Mouse (Mus musculus): ENCODE results near the gene Gab2. TPM values are rescaled to one million over a fixed set of nuclear protein-coding genes. Genes with fewer than 3 reads are reported as not detected.

Gene Gab2
- polyA plus RNA-seq, 1 experiment: 44.7 TPM

- H3K27ac ChIP-seq (ENCODE audit: insufficient read depth, low read depth, low read length): no peak overlapping the region
- TF ChIP-seq POLR2A (IDR thresholded peaks at IDR 0.05; ENCODE audit: borderline replicate concordance, low read depth, low read length) (no peak), CTCF (IDR thresholded peaks at IDR 0.05; ENCODE audit: low read depth, low read length) (no peak)
- H3K4me3 ChIP-seq (ENCODE audit: insufficient read depth, low read length): no peak overlapping the region
Observed at GRCm38 (mm10) chr7:97325156-97325985, 244.0 kb downstream of the Gab2 start.

DNA sequence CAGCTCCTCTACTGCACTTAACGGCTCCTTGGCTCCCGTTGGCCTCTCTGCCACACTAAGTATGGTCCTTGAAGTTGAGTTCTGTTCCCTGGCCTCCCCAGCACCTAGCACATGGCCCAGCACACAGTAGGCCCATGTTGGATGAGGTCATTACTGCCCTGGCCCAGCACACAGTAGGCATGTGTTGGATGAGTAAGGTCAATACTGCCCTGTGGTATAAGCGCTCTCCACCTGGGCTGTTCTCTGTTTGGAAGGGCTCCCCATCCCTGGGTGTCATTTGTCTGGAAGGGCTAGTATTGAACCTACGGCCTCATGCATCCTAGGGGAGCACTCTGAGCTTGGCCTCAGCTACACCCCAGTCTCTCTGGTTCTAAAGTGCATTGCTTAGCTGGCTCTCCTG lies 246.0 kb downstream of the Gab2 start:
- no peak for TF ChIP-seq POLR2A (IDR thresholded peaks at IDR 0.05; ENCODE audit: borderline replicate concordance, low read depth, low read length)
- TF ChIP-seq CTCF (IDR thresholded peaks at IDR 0.05; ENCODE audit: low read depth, low read length): no peak
- Histone ChIP-seq H3K4me1 (ENCODE audit: control insufficient read depth, insufficient read depth, low read length) (peaks cover 7% of the 10 kb centered on the region), H3K4me3 (ENCODE audit: insufficient read depth, low read length) (no peak overlapping the region), H3K27ac (ENCODE audit: insufficient read depth, low read depth, low read length) (no peak overlapping the region)

More at GRCm38 (mm10) chr7:97325156-97325985, 244.0 kb downstream of the Gab2 start:
- H3K4me1 ChIP-seq (ENCODE audit: control insufficient read depth, insufficient read depth, low read length): no peaks in the 10 kb centered on the region; the same call in none of the 2 replicates

- Histone ChIP-seq H3K4me3 (ENCODE audit: insufficient read depth, low read length) (no peak overlapping the region), H3K27ac (ENCODE audit: insufficient read depth, low read depth, low read length) (no peak overlapping the region), H3K4me1 (ENCODE audit: control insufficient read depth, insufficient read depth, low read length) (peaks cover 19% of the 10 kb centered on the region)
- no peak for TF ChIP-seq POLR2A (IDR thresholded peaks at IDR 0.05; ENCODE audit: borderline replicate concordance, low read depth, low read length)
- no peak for TF ChIP-seq CTCF (IDR thresholded peaks at IDR 0.05; ENCODE audit: low read depth, low read length)
Observed at GRCm38 (mm10) chr7:97328891-97329588, 247.7 kb downstream of the Gab2 start.

GRCm38 (mm10) chr7:97329676-97330075 lies 248.3 kb downstream of the Gab2 start:
- TF ChIP-seq CTCF (IDR thresholded peaks at IDR 0.05; ENCODE audit: low read depth, low read length) (no peak), POLR2A (IDR thresholded peaks at IDR 0.05; ENCODE audit: borderline replicate concordance, low read depth, low read length) (no peak)
- H3K4me3 ChIP-seq (ENCODE audit: insufficient read depth, low read length): no peak overlapping the region
- peaks cover 24% of the 10 kb centered on the region for H3K4me1 ChIP-seq (ENCODE audit: control insufficient read depth, insufficient read depth, low read length)
- H3K27ac ChIP-seq (ENCODE audit: insufficient read depth, low read depth, low read length): no peak overlapping the region

DNA sequence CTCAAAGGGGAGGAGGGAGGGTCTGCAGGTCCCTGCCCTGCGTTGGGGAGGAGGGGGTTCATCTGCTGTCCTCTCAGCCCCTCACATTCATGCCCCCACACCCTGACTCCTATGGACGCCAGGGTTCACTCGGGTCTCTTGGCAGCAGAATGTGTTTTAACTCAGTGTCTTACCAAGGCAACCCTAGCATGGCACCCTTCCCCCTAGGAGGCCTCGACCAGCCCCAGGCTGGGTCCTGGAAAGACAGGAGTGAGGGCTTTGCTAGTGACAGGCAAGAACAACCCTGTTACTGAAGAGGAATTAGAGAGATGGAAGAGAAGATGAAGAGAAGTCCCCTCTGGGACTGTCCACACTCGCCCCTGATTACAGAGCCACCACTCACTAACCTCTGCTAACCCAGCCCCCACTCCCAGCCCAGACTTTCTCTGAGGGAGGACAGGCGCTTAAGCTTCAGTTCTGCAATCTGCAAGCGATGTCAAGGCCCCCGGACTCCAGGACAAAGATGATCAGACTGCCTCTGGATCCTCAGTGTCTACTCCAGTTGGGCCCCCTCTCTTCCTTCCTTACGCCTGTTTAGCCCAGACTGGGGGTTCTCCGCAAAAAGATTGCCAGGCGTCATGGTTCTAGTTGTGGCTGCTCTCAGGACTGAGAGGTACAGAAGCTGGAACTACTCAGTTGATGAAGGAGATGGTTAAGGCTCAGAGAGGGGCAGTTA lies 249.7 kb downstream of the Gab2 start:
- Histone ChIP-seq H3K4me1 (ENCODE audit: control insufficient read depth, insufficient read depth, low read length) (peaks cover 34% of the 10 kb centered on the region), H3K4me3 (ENCODE audit: insufficient read depth, low read length) (peak overlapping the region; percentile 93), H3K27ac (ENCODE audit: insufficient read depth, low read depth, low read length) (no peak overlapping the region)
- TF ChIP-seq POLR2A (IDR thresholded peaks at IDR 0.05; ENCODE audit: borderline replicate concordance, low read depth, low read length) (no peak), CTCF (IDR thresholded peaks at IDR 0.05; ENCODE audit: low read depth, low read length) (no peak)

DNA sequence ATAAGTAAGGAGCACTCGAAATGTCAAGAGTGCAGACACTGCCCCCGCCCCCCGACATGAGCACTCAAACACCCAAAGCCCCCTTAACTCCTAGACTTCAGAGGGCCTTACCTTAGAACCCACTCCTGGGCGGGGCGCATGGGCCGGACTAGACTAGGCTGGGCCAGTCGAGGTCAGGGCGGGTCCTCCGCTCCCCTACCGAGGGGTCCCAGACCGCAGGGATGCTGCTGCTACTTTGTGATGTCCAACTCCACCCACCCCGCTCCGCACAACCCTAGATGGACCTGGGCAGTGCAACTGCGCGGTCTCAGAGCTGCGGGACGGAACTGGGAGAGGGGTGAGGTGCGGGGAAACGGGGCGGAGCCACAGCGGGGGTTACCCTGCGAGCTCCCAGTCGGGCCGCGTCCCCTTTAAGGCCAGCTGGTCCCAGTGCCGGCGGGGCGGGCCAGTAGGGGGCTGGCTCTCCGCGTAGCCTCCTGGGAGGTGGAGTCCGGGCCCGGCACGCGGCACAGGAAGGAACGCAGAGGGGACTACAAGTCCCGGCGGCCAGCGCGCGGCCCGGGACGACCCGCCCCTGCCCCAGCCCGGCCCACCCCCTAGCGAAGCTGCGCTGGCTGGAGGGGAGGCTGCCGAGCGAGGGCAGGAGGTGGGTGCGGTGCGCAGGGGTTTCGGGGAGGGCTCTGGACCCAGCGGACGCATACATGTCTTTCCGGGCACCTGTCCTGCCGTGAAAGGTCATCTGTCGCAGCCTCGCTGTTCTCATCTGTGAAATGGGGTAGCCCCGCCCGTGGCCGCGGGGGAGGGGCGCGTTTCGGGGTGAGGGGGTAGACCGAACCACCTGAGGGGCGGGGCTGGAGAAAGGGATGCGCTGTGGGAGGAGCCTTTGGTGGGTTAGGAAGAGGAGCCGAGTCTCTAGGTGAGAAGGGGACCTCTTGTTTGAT lies 250.6 kb downstream of the Gab2 start, which contains the start of the genes Usp35 and Kctd21:
Usp35 (minus strand) TSS at position 295 of the 941 bp plus-strand sequence.
Kctd21 (plus strand) TSS at position 602 of the 941 bp plus-strand sequence.
- peak within 1 kb of the TSS; percentile 39 for H3K27ac ChIP-seq (ENCODE audit: insufficient read depth, low read depth, low read length)
- peaks cover 42% of the 10 kb centered on the region for H3K4me1 ChIP-seq (ENCODE audit: control insufficient read depth, insufficient read depth, low read length)
- TF ChIP-seq CTCF (IDR thresholded peaks at IDR 0.05; ENCODE audit: low read depth, low read length): no peak
- peak within 1 kb of the TSS; percentile 93 for H3K4me3 ChIP-seq (ENCODE audit: insufficient read depth, low read length)

- TF ChIP-seq CTCF (IDR thresholded peaks at IDR 0.05; ENCODE audit: low read depth, low read length): no peak
- TF ChIP-seq POLR2A (IDR thresholded peaks at IDR 0.05; ENCODE audit: borderline replicate concordance, low read depth, low read length): no peak
- Histone ChIP-seq H3K27ac (ENCODE audit: insufficient read depth, low read depth, low read length) (peak overlapping the region; percentile 17; the same call in 1 of the 2 replicates), H3K4me3 (ENCODE audit: insufficient read depth, low read length) (peak overlapping the region; percentile 84), H3K4me1 (ENCODE audit: control insufficient read depth, insufficient read depth, low read length) (peaks cover 44% of the 10 kb centered on the region)
Observed at GRCm38 (mm10) chr7:97332667-97333041, 251.3 kb downstream of the Gab2 start.

DNA sequence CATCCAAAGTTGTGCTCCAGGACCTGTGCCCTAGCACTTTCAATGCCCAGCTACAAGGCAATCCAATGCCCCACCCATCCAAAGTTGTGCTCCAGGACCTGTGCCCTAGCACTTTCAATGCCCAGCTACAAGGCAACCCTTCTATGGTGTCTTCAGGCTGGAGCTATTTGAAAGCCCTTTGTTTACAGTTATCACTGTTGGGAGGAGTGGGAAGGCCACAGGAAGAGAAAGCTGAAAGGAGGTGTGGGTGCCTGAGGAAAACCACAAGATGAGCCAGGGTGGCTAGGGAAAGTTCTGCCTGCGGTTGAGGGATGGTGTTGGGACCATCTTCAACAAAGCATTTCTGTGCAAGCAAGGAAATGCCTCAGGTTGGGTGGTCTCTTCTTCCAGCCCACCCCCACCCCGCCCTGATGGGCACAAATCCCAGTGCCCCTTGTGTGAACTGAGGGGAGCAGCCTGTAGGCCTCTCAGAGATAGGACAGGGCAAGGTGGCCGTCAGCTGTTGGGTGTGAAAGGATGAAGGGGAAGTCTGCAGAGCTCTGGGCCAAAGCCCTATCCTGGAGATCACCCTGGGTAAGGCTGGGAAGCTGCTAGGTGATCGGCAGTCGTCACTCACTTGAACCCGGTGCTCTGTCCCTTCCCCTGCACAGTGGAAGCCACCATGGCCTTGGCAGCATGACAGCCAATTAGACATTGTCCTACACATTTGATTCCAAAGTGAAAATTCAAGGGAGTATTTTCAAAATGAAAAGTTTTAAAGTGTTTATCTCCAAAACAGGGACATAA lies 251.9 kb downstream of the Gab2 start:
- H3K4me1 ChIP-seq (ENCODE audit: control insufficient read depth, insufficient read depth, low read length): peaks cover 50% of the 10 kb centered on the region
- peak overlapping the region; percentile 84 for H3K4me3 ChIP-seq (ENCODE audit: insufficient read depth, low read length)
- H3K27ac ChIP-seq (ENCODE audit: insufficient read depth, low read depth, low read length): no peak overlapping the region
- no peak for TF ChIP-seq POLR2A (IDR thresholded peaks at IDR 0.05; ENCODE audit: borderline replicate concordance, low read depth, low read length)
- no peak for TF ChIP-seq CTCF (IDR thresholded peaks at IDR 0.05; ENCODE audit: low read depth, low read length)
